Mouse (Mus musculus): ENCODE data around the gene Gja8.

GRCm38 (mm10) chr3:96870270-96870669 is 55.5 kb downstream of the Gja8 start:
- no peak for TF ChIP-seq CTCF (IDR thresholded peaks at IDR 0.05; ENCODE audit: borderline replicate concordance, extremely low read depth, insufficient read depth, insufficient read length)
- TF ChIP-seq POLR2A (IDR thresholded peaks at IDR 0.05; ENCODE audit: borderline replicate concordance, extremely low read depth, insufficient read depth, insufficient read length, poor library complexity, severe bottlenecking): no peak
